Mouse (Mus musculus) ES-E14 (cell line): Measurements from ENCODE around the gene Sh3rf1.

Experiments
- CHD2 ChIP-seq: IDR thresholded peaks from 2 replicates; pipeline ENCODE4 v1.6.1; 2014; ENCODE audit warnings: mild to moderate bottlenecking, low read depth, low read length, inconsistent platforms
- HCFC1 ChIP-seq: IDR thresholded peaks from 2 replicates; pipeline ENCODE4 v1.6.1; 2012; ENCODE audit warnings: low read length, inconsistent platforms, borderline replicate concordance; ENCODE audit not compliant: insufficient read depth
- MAFK ChIP-seq: IDR thresholded peaks from 2 replicates; pipeline ENCODE4 v1.6.1; 2014; ENCODE audit warnings: mild to moderate bottlenecking, low read depth, low read length, inconsistent platforms; ENCODE audit not compliant: insufficient read depth
- ZC3H11A ChIP-seq: IDR thresholded peaks from 2 replicates; pipeline ENCODE4 v1.6.1; 2012; ENCODE audit warnings: low read depth, mild to moderate bottlenecking, inconsistent platforms, low read length, borderline replicate concordance
- ZNF384 ChIP-seq: IDR thresholded peaks from 2 replicates; pipeline ENCODE4 v1.6.1; 2012; ENCODE audit warnings: low read depth, low read length, inconsistent platforms

DNA sequence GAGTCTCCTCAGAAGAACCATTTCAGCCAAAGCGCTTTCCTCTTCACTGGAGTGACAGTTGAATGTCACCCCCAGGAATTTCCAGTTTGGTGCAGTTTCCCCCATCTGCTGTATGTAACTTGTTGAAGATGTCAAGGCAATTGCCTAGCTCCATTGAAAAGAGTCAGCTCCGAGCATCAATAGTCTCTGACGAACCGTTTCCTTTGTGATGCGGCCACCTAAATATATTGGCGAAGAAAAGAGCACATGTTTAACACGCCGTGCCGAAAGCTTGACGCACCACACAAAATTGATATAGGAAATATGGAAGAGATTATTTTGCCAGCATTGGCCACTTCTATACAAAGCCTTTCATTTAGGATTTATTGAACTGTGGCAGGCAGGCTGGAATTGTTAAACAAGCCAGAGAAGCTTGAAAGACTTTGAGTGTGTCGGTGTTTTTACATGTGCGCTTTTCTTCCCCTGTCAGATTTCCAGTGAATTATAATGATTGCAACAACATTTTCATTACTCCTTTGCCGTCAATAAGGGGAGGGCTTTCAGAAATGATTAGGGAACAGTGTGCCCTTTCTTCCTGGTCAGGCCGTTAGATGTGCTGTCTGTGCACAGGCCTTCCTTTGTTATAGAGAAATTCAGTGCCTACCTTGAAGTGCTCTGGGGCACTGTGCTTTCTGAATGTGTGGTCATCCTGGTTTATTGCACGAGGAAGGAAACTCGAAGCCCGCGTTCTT, 77.8 kb downstream of the Sh3rf1 start:
- TF ChIP-seq ZNF384: no peak
- TF ChIP-seq CHD2: no peak
- TF ChIP-seq HCFC1: no peak
- TF ChIP-seq MAFK: no peak
- TF ChIP-seq ZC3H11A: no peak
